Mouse (Mus musculus): ENCODE data around the gene Nacc2. TPM values are rescaled to one million over a fixed set of nuclear protein-coding genes. Genes with fewer than 3 reads are reported as not detected.

The Nacc2 gene
- polyA plus RNA-seq, 1 experiment, result 15.0 TPM

- Histone ChIP-seq H3K4me3 (peak overlapping the region; percentile 28), H3K36me3 (ENCODE audit: control insufficient read depth, insufficient read depth) (no peaks in the 10 kb centered on the region), H3K27me3 (ENCODE audit: control insufficient read depth, insufficient read depth, insufficient read length) (no peaks in the 10 kb centered on the region), H3ac (ENCODE audit: control insufficient read depth, insufficient read length) (no peak overlapping the region), H3K4me2 (ENCODE audit: low read depth) (peak overlapping the region; percentile 91), H3K79me2 (ENCODE audit: control insufficient read depth, insufficient read depth) (no peaks in the 10 kb centered on the region)
- TF ChIP-seq MAX (IDR thresholded peaks at IDR 0.05; ENCODE audit: low read depth) (no peak), POLR2AphosphoS2 (IDR thresholded peaks at IDR 0.05; ENCODE audit: insufficient read length, low read depth) (peak; percentile 48), REST (IDR thresholded peaks at IDR 0.05; ENCODE audit: insufficient read depth, insufficient read length) (no peak), TCF3 (IDR thresholded peaks at IDR 0.05; ENCODE audit: insufficient read length, low read depth) (no peak), SRF (IDR thresholded peaks at IDR 0.05; ENCODE audit: control insufficient read depth, insufficient read length, low read depth) (peak; percentile 3), USF1 (IDR thresholded peaks at IDR 0.05; ENCODE audit: low read depth) (peak; percentile 90), CEBPB (IDR thresholded peaks at IDR 0.05; ENCODE audit: insufficient read depth, poor library complexity, severe bottlenecking) (no peak), MYOG (IDR thresholded peaks at IDR 0.05; ENCODE audit: control insufficient read depth in 1 of 3, insufficient read depth in 1 of 3, insufficient read length in 2 of 3, low read depth in 2 of 3) (peak in 2 of 3 experiments; percentile 89 to 92), MYOD1 (IDR thresholded peaks at IDR 0.05; ENCODE audit: control insufficient read depth in 1 of 3, insufficient read length in 2 of 3, low read depth in 2 of 3) (peak in 2 of 3 experiments; percentile 67 to 92), TCF12 (IDR thresholded peaks at IDR 0.05; ENCODE audit: insufficient read depth, poor library complexity, severe bottlenecking) (peak; percentile 25), E2F4 (IDR thresholded peaks at IDR 0.05; ENCODE audit: insufficient read depth) (no peak), POLR2A (IDR thresholded peaks at IDR 0.05; ENCODE audit: insufficient read length, low read depth) (peak; percentile 72)
These were observed 9.9 kb upstream of the Nacc2 start for GRCm38 (mm10) chr2:26132628-26133551.

- TF ChIP-seq MAX (IDR thresholded peaks at IDR 0.05; ENCODE audit: low read depth) (no peak), MYOG (IDR thresholded peaks at IDR 0.05; ENCODE audit: control insufficient read depth in 1 of 3, insufficient read depth in 1 of 3, insufficient read length in 2 of 3, low read depth in 2 of 3) (no peak), E2F4 (IDR thresholded peaks at IDR 0.05; ENCODE audit: insufficient read depth) (no peak), REST (IDR thresholded peaks at IDR 0.05; ENCODE audit: insufficient read depth, insufficient read length) (no peak), USF1 (IDR thresholded peaks at IDR 0.05; ENCODE audit: low read depth) (no peak), MYOD1 (IDR thresholded peaks at IDR 0.05; ENCODE audit: control insufficient read depth in 1 of 3, insufficient read length in 2 of 3, low read depth in 2 of 3) (no peak), CEBPB (IDR thresholded peaks at IDR 0.05; ENCODE audit: insufficient read depth, poor library complexity, severe bottlenecking) (no peak), TCF12 (IDR thresholded peaks at IDR 0.05; ENCODE audit: insufficient read depth, poor library complexity, severe bottlenecking) (no peak), POLR2AphosphoS2 (IDR thresholded peaks at IDR 0.05; ENCODE audit: insufficient read length, low read depth) (no peak), SRF (IDR thresholded peaks at IDR 0.05; ENCODE audit: control insufficient read depth, insufficient read length, low read depth) (no peak), TCF3 (IDR thresholded peaks at IDR 0.05; ENCODE audit: insufficient read length, low read depth) (no peak), POLR2A (IDR thresholded peaks at IDR 0.05; ENCODE audit: insufficient read length, low read depth) (no peak)
- H3K4me3 ChIP-seq, result no peak overlapping the region
- no peak overlapping the region for H3K4me2 ChIP-seq (ENCODE audit: low read depth)
- no peak overlapping the region for H3ac ChIP-seq (ENCODE audit: control insufficient read depth, insufficient read length)
- H3K36me3 ChIP-seq (ENCODE audit: control insufficient read depth, insufficient read depth), result no peaks in the 10 kb centered on the region
- no peaks in the 10 kb centered on the region for H3K79me2 ChIP-seq (ENCODE audit: control insufficient read depth, insufficient read depth)
- no peaks in the 10 kb centered on the region for H3K27me3 ChIP-seq (ENCODE audit: control insufficient read depth, insufficient read depth, insufficient read length)
These were observed 8.3 kb upstream of the Nacc2 start for GRCm38 (mm10) chr2:26131327-26131726.

- Histone ChIP-seq H3K4me2 (ENCODE audit: low read depth) (no peak overlapping the region), H3K79me2 (ENCODE audit: control insufficient read depth, insufficient read depth) (no peaks in the 10 kb centered on the region), H3K27me3 (ENCODE audit: control insufficient read depth, insufficient read depth, insufficient read length) (no peaks in the 10 kb centered on the region), H3K4me3 (no peak overlapping the region), H3K36me3 (ENCODE audit: control insufficient read depth, insufficient read depth) (no peaks in the 10 kb centered on the region), H3ac (ENCODE audit: control insufficient read depth, insufficient read length) (no peak overlapping the region)
- TF ChIP-seq TCF12 (IDR thresholded peaks at IDR 0.05; ENCODE audit: insufficient read depth, poor library complexity, severe bottlenecking) (no peak), E2F4 (IDR thresholded peaks at IDR 0.05; ENCODE audit: insufficient read depth) (no peak), MYOD1 (IDR thresholded peaks at IDR 0.05; ENCODE audit: control insufficient read depth in 1 of 3, insufficient read length in 2 of 3, low read depth in 2 of 3) (peak in 1 of 3 experiments; percentile 44), REST (IDR thresholded peaks at IDR 0.05; ENCODE audit: insufficient read depth, insufficient read length) (no peak)
These were observed 6.9 kb upstream of the Nacc2 start for GRCm38 (mm10) chr2:26129962-26130361.

- TF ChIP-seq E2F4 (IDR thresholded peaks at IDR 0.05; ENCODE audit: insufficient read depth) (no peak), USF1 (IDR thresholded peaks at IDR 0.05; ENCODE audit: low read depth) (no peak), MYOD1 (IDR thresholded peaks at IDR 0.05; ENCODE audit: control insufficient read depth in 1 of 3, insufficient read length in 2 of 3, low read depth in 2 of 3) (no peak), POLR2A (IDR thresholded peaks at IDR 0.05; ENCODE audit: insufficient read length, low read depth) (no peak), CEBPB (IDR thresholded peaks at IDR 0.05; ENCODE audit: insufficient read depth, poor library complexity, severe bottlenecking) (no peak), MAX (IDR thresholded peaks at IDR 0.05; ENCODE audit: low read depth) (no peak), SRF (IDR thresholded peaks at IDR 0.05; ENCODE audit: control insufficient read depth, insufficient read length, low read depth) (no peak), TCF3 (IDR thresholded peaks at IDR 0.05; ENCODE audit: insufficient read length, low read depth) (no peak), MYOG (IDR thresholded peaks at IDR 0.05; ENCODE audit: control insufficient read depth in 1 of 3, insufficient read depth in 1 of 3, insufficient read length in 2 of 3, low read depth in 2 of 3) (no peak), POLR2AphosphoS2 (IDR thresholded peaks at IDR 0.05; ENCODE audit: insufficient read length, low read depth) (no peak), TCF12 (IDR thresholded peaks at IDR 0.05; ENCODE audit: insufficient read depth, poor library complexity, severe bottlenecking) (no peak), REST (IDR thresholded peaks at IDR 0.05; ENCODE audit: insufficient read depth, insufficient read length) (no peak)
- Histone ChIP-seq H3K27me3 (ENCODE audit: control insufficient read depth, insufficient read depth, insufficient read length) (no peaks in the 10 kb centered on the region), H3K79me2 (ENCODE audit: control insufficient read depth, insufficient read depth) (no peaks in the 10 kb centered on the region), H3ac (ENCODE audit: control insufficient read depth, insufficient read length) (no peak overlapping the region), H3K4me3 (no peak overlapping the region), H3K4me2 (ENCODE audit: low read depth) (no peak overlapping the region), H3K36me3 (ENCODE audit: control insufficient read depth, insufficient read depth) (no peaks in the 10 kb centered on the region)
These were observed 6.3 kb upstream of the Nacc2 start for GRCm38 (mm10) chr2:26129346-26129745.
